Mouse (Mus musculus): ENCODE results near the gene Meox1. TPM values are rescaled to one million over a fixed set of nuclear protein-coding genes. Genes with fewer than 3 reads are reported as not detected.
A peak's percentile ranks its signal among the peaks of the same experiment; 100 is the strongest.

Gene Meox1
- total RNA-seq (2014; rRNA removed) (1.1 and 2.0 TPM in 2 replicates), polyA plus RNA-seq (2015; fragmentation: Nextera tagmentation; extraction: Ambion mirVana) (0.58 and 0.68 TPM in 2 replicates)

DNA sequence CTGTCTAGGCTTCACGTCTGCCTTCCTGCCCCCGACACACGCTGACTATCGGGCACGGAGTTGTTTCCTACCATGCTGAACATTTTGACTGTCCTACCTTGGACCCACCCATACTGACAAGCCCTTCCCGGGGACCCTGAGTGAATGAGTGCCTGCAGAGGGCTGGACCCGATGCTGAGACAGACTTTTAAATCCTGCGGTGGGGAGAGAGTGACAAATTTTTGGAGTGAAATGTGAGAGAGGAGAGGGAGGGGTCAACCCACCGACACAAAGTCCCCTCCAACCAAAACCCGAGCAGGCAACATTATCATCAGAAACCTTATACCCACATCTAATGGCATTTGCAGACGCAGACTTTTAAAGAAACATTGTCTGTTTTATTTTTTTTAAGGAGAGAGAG, at the start of gene Meox1:
Gene Meox1, minus strand, starts transcription at position 171 of the 400 bp plus-strand sequence.
- Histone ChIP-seq H3K9ac (no peak within 1 kb of the TSS), H3K4me1 (ENCODE audit: insufficient read depth) (peaks cover 13% of the 10 kb centered on the region), H3K9me3 (ENCODE audit: low read length) (no peaks in the 10 kb centered on the region), H3K4me3 (ENCODE audit: low read depth, low read length) (no peak within 1 kb of the TSS), H3K27me3 (ENCODE audit: insufficient read depth, low read length) (no peaks in the 10 kb centered on the region), H3K27ac (ENCODE audit: low read depth, low read length) (no peak within 1 kb of the TSS), H3K36me3 (ENCODE audit: insufficient read depth) (no peaks in the 10 kb centered on the region), H3K4me2 (ENCODE audit: low read depth) (no peak within 1 kb of the TSS)
- TF ChIP-seq CTCF (IDR thresholded peaks at IDR 0.05; ENCODE audit: low read depth), result no peak
- ATAC-seq (no peak), DNase-seq (no peak)
- WGBS, result 39% methylated on average over 11 of the region's 11 CpGs

- Histone ChIP-seq H3K27me3 (ENCODE audit: insufficient read depth, low read length) (no peaks in the 10 kb centered on the region; the same call in 1 of the 2 replicates), H3K4me3 (ENCODE audit: low read depth, low read length) (no peak overlapping the region), H3K36me3 (ENCODE audit: insufficient read depth) (no peaks in the 10 kb centered on the region), H3K4me1 (ENCODE audit: insufficient read depth) (no peaks in the 10 kb centered on the region), H3K9ac (no peak overlapping the region), H3K9me3 (ENCODE audit: low read length) (no peaks in the 10 kb centered on the region), H3K27ac (ENCODE audit: low read depth, low read length) (no peak overlapping the region), H3K4me2 (ENCODE audit: low read depth) (no peak overlapping the region)
- DNase-seq (no peak), ATAC-seq (no peak)
- 34% methylated on average over 3 of the region's 3 CpGs for WGBS
- no peak for TF ChIP-seq CTCF (IDR thresholded peaks at IDR 0.05; ENCODE audit: low read depth)
Observed at GRCm38 (mm10) chr11:101943055-101943454, 48.9 kb upstream of the Meox1 start.

- WGBS, result 1% methylated on average over 32 of the region's 32 CpGs
- peak overlapping the region; percentile 78 for H3K4me2 ChIP-seq (ENCODE audit: low read depth)
- H3K27me3 ChIP-seq (ENCODE audit: insufficient read depth, low read length), result no peaks in the 10 kb centered on the region; the same call in 1 of the 2 replicates
- H3K4me1 ChIP-seq (ENCODE audit: insufficient read depth), result no peaks in the 10 kb centered on the region
- ATAC-seq, result no peak
- no peaks in the 10 kb centered on the region for H3K36me3 ChIP-seq (ENCODE audit: insufficient read depth)
- H3K9me3 ChIP-seq (ENCODE audit: low read length), result no peaks in the 10 kb centered on the region
- H3K4me3 ChIP-seq (ENCODE audit: low read depth, low read length), result peak overlapping the region; percentile 39
- no peak overlapping the region for H3K27ac ChIP-seq (ENCODE audit: low read depth, low read length)
- peak overlapping the region; percentile 61 for H3K9ac ChIP-seq
- TF ChIP-seq CTCF (IDR thresholded peaks at IDR 0.05; ENCODE audit: low read depth), result no peak
- peak; percentile 38 for DNase-seq
Observed at GRCm38 (mm10) chr11:101937108-101937507, 42.9 kb upstream of the Meox1 start.

GRCm38 (mm10) chr11:101936421-101936820, 42.2 kb upstream of the Meox1 start:
- Histone ChIP-seq H3K4me3 (ENCODE audit: low read depth, low read length) (no peak overlapping the region), H3K4me2 (ENCODE audit: low read depth) (no peak overlapping the region), H3K9ac (no peak overlapping the region), H3K27ac (ENCODE audit: low read depth, low read length) (no peak overlapping the region), H3K4me1 (ENCODE audit: insufficient read depth) (no peaks in the 10 kb centered on the region), H3K9me3 (ENCODE audit: low read length) (no peaks in the 10 kb centered on the region), H3K27me3 (ENCODE audit: insufficient read depth, low read length) (no peaks in the 10 kb centered on the region; the same call in 1 of the 2 replicates), H3K36me3 (ENCODE audit: insufficient read depth) (no peaks in the 10 kb centered on the region)
- no peak for DNase-seq
- WGBS, result 39% methylated on average over 7 of the region's 7 CpGs
- TF ChIP-seq CTCF (IDR thresholded peaks at IDR 0.05; ENCODE audit: low read depth), result no peak
- ATAC-seq, result no peak

DNA sequence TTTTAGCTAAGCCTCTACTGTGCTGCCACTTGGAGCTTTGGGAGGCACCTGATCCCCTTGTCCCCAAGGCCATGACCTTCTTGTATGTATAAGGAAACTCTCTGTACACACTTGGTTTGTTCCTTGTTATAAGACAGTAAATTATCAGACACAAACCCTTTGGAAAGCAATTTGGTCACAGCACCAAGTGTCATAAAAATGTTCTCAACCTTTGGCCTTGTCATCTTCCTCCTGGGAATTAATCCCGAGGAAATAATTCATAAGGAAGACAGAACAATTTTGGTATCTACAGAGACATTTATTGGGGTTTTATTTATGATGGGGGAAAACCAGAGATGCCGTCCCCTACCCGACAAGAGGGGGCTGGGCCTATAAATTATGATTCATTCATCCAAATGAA, 41.6 kb upstream of the Meox1 start:
- H3K4me2 ChIP-seq (ENCODE audit: low read depth), result no peak overlapping the region
- TF ChIP-seq CTCF (IDR thresholded peaks at IDR 0.05; ENCODE audit: low read depth), result no peak
- no peak overlapping the region for H3K4me3 ChIP-seq (ENCODE audit: low read depth, low read length)
- no peaks in the 10 kb centered on the region; the same call in 1 of the 2 replicates for H3K27me3 ChIP-seq (ENCODE audit: insufficient read depth, low read length)
- H3K36me3 ChIP-seq (ENCODE audit: insufficient read depth), result no peaks in the 10 kb centered on the region
- ATAC-seq (no peak), DNase-seq (no peak)
- no peaks in the 10 kb centered on the region for H3K4me1 ChIP-seq (ENCODE audit: insufficient read depth)
- H3K27ac ChIP-seq (ENCODE audit: low read depth, low read length), result no peak overlapping the region
- H3K9me3 ChIP-seq (ENCODE audit: low read length), result no peaks in the 10 kb centered on the region
- WGBS, result 94% methylated on average over 3 of the region's 3 CpGs
- H3K9ac ChIP-seq, result no peak overlapping the region

GRCm38 (mm10) chr11:101931978-101932377, 37.8 kb upstream of the Meox1 start:
- no peak for TF ChIP-seq CTCF (IDR thresholded peaks at IDR 0.05; ENCODE audit: low read depth)
- Histone ChIP-seq H3K36me3 (ENCODE audit: insufficient read depth) (no peaks in the 10 kb centered on the region), H3K9me3 (ENCODE audit: low read length) (no peaks in the 10 kb centered on the region), H3K27ac (ENCODE audit: low read depth, low read length) (no peak overlapping the region), H3K4me2 (ENCODE audit: low read depth) (no peak overlapping the region), H3K4me3 (ENCODE audit: low read depth, low read length) (no peak overlapping the region), H3K27me3 (ENCODE audit: insufficient read depth, low read length) (no peaks in the 10 kb centered on the region), H3K4me1 (ENCODE audit: insufficient read depth) (no peaks in the 10 kb centered on the region), H3K9ac (no peak overlapping the region)
- 56% methylated on average over 4 of the region's 4 CpGs for WGBS
- DNase-seq (no peak), ATAC-seq (no peak)

DNA sequence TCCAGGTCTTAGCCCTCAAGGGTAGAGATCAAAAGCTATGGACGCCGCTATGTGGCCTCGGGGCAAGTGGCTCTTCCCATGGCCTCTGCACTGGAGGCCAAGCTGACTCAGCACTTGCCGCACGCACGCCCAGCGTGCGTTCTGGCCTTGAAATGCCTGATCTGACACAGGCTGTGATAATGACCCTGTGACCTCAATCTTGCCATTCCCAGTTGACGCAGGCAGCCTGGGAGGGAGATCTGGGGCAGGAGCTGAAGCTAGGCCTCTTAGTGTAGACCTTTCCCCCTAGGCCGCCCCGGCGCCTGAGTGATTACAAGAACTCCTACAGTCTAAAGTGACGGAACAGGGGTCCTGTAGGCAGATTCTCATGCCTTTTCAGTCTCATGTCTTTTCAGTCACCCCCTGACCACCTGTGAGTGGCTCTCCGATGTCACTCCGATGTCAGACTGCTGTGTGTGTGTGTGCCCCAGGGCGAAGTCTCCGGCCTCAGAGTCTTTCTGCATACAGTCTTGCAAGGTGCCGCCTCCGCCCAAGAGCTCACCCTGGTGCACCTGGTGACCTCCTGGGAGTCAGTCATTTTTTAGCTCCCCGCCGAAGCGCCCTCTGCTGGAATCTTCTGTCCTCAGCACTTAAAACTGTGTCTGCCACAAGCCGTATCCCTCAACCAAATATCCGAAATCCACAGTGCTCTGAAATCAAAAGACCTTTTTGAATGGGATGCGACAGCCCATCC, 34.0 kb upstream of the Meox1 start:
- no peak overlapping the region for H3K27ac ChIP-seq (ENCODE audit: low read depth, low read length)
- no peaks in the 10 kb centered on the region for H3K9me3 ChIP-seq (ENCODE audit: low read length)
- no peaks in the 10 kb centered on the region for H3K4me1 ChIP-seq (ENCODE audit: insufficient read depth)
- H3K27me3 ChIP-seq (ENCODE audit: insufficient read depth, low read length), result no peaks in the 10 kb centered on the region
- no peak overlapping the region for H3K4me2 ChIP-seq (ENCODE audit: low read depth)
- DNase-seq (no peak), ATAC-seq (no peak)
- 56% methylated on average over 25 of the region's 25 CpGs for WGBS
- no peak overlapping the region for H3K4me3 ChIP-seq (ENCODE audit: low read depth, low read length)
- H3K36me3 ChIP-seq (ENCODE audit: insufficient read depth), result no peaks in the 10 kb centered on the region
- peak; percentile 48 for TF ChIP-seq CTCF (IDR thresholded peaks at IDR 0.05; ENCODE audit: low read depth)
- H3K9ac ChIP-seq, result no peak overlapping the region

All from forebrain, postnatal 0 days (tissue).